24 mouse cellular contexts compared by ENCODE assay signal in genomic region chr10:82636321-82636720, GRCm38 (mm10).
"Had no signal": no experiment of that assay in that cellular context is flagged by ENCODE, and none has a peak within 500 bp of the region (broad histone marks: within the 10 kb centered on the region; RNA-seq: fewer than 3 reads in every experiment).

No protein-coding gene starts in this region.

- H3K27me3 ChIP-seq: heart, embryonic 12.5 days; hindbrain, embryonic 12.5 days; intestine, embryonic 15.5 days; limb, embryonic 13.5 days; limb, embryonic 15.5 days; liver, embryonic 13.5 days had no signal

- H3K27ac ChIP-seq: heart, adult 2 months; hindbrain, embryonic 10.5 days; hindbrain, embryonic 12.5 days; hindbrain, embryonic 14.5 days; intestine, embryonic 15.5 days; layer of hippocampus, adult 2 months; left cerebral cortex, adult 2 months; limb, embryonic 13.5 days; limb, embryonic 15.5 days; liver, embryonic 13.5 days had no signal

- H3K9ac ChIP-seq: heart, embryonic 12.5 days; hindbrain, embryonic 12.5 days; hindbrain, embryonic 14.5 days; intestine, embryonic 15.5 days; limb, embryonic 13.5 days; limb, embryonic 15.5 days; liver, embryonic 13.5 days had no signal

- H3K9me3 ChIP-seq: heart, embryonic 12.5 days; hindbrain, embryonic 12.5 days; intestine, embryonic 15.5 days; limb, embryonic 15.5 days; liver, embryonic 13.5 days had no signal

- DNase-seq: gastrocnemius, postnatal 14 days; gastrocnemius, postnatal 36 days; heart, adult 2 months; heart, postnatal 10 days; heart, postnatal 4 days; kidney, adult 18-20 months; kidney, adult 8-10 months; kidney, postnatal 10 days; kidney, postnatal 25 days; kidney, postnatal 4 days; liver, embryonic 13.5 days had no signal

- ATAC-seq: hindbrain, embryonic 16.5 days; inflammation-experienced regulatory T-cells, adult 6 months; intestine, embryonic 15.5 days; intestine, postnatal 0 days had no signal

- H3K4me2 ChIP-seq: heart, embryonic 12.5 days; hindbrain, embryonic 12.5 days; hindbrain, embryonic 14.5 days; intestine, embryonic 15.5 days; limb, embryonic 13.5 days; limb, embryonic 15.5 days; liver, embryonic 11.5 days; liver, embryonic 13.5 days had no signal

- H3K4me3 ChIP-seq: heart, adult 2 months; heart, embryonic 12.5 days; hindbrain, embryonic 10.5 days; hindbrain, embryonic 12.5 days; intestine, embryonic 15.5 days; layer of hippocampus, adult 2 months; left cerebral cortex, adult 2 months; limb, embryonic 13.5 days; limb, embryonic 15.5 days; liver, embryonic 13.5 days had no signal
